Comparison of ENCODE assay signal across 8 mouse cellular contexts in genomic region chr7:134671003-134671461, GRCm38 (mm10). TPM values are rescaled to one million over a fixed set of nuclear protein-coding genes. Genes with fewer than 3 reads are reported as not detected.
DNase-seq lines count a peak whose midpoint lies in the region; ATAC-seq and TF ChIP-seq lines count a peak whose summit lies in the region.

No protein-coding gene starts in this region.

- under 1% methylated on average over 28 of the region's 28 CpGs for WGBS in forebrain, embryonic 11.5 days
- WGBS in limb, embryonic 15.5 days = under 1% methylated on average over 28 of the region's 28 CpGs
- 4% methylated on average over 27 of the region's 28 CpGs for WGBS in midbrain, postnatal 0 days

- no peaks in the 10 kb centered on the region for H3K9me3 ChIP-seq in forebrain, embryonic 11.5 days (ENCODE audit: control insufficient read depth, low read length)
- no peaks in the 10 kb centered on the region for H3K9me3 ChIP-seq in limb, embryonic 15.5 days
- H3K9me3 ChIP-seq in midbrain, postnatal 0 days (ENCODE audit: low read length) = no peaks in the 10 kb centered on the region

- TF ChIP-seq CTCF in midbrain, postnatal 0 days (IDR thresholded peaks at IDR 0.05) = no peak

- H3K36me3 ChIP-seq in forebrain, embryonic 11.5 days (ENCODE audit: control insufficient read depth, insufficient read depth, low read length) = no peaks in the 10 kb centered on the region
- H3K36me3 ChIP-seq in limb, embryonic 15.5 days = no peaks in the 10 kb centered on the region
- no peaks in the 10 kb centered on the region for H3K36me3 ChIP-seq in midbrain, postnatal 0 days (ENCODE audit: insufficient read depth, low read length)

- peak; percentile 14 for DNase-seq in thymus, postnatal 4 days
- no peak for DNase-seq in thymus, adult 18-20 months
- peak; percentile 78 for DNase-seq in forebrain, embryonic 11.5 days (ENCODE audit: low spot score)
- peak; percentile 60 to 61 for DNase-seq in heart, postnatal 36 days
- peak; percentile 40 for DNase-seq in midbrain, postnatal 0 days (ENCODE audit: low spot score)
- no peak for DNase-seq in spleen, postnatal 10 days (ENCODE audit: low spot score in 2 of 2)

- H3K27me3 ChIP-seq in forebrain, embryonic 11.5 days (ENCODE audit: control insufficient read depth, insufficient read depth, low read length) = no peaks in the 10 kb centered on the region; the same call in 1 of the 2 replicates
- H3K27me3 ChIP-seq in limb, embryonic 15.5 days = no peaks in the 10 kb centered on the region
- H3K27me3 ChIP-seq in midbrain, postnatal 0 days (ENCODE audit: insufficient read depth, low read length) = peaks cover 17% of the 10 kb centered on the region; the same call in 1 of the 2 replicates

- peak overlapping the region; percentile 25; the same call in 1 of the 2 replicates for H3K27ac ChIP-seq in forebrain, embryonic 11.5 days (ENCODE audit: low read depth, low read length)
- H3K27ac ChIP-seq in limb, embryonic 15.5 days = peak overlapping the region; percentile 92
- peak overlapping the region; percentile 32; the same call in 1 of the 2 replicates for H3K27ac ChIP-seq in midbrain, postnatal 0 days (ENCODE audit: low read depth, low read length)

- peak; percentile 45 for ATAC-seq in forebrain, embryonic 11.5 days (replicated peaks; ENCODE audit: low FRiP score)
- 0 out of 2 replicates have a peak, but pooled peaks have one; percentile 4 for ATAC-seq in limb, embryonic 15.5 days (ENCODE audit: insufficient number of reproducible peaks, low FRiP score, low TSS enrichment, low read depth)
- ATAC-seq in midbrain, postnatal 0 days (ENCODE audit: low FRiP score) = peak; percentile 52; the same call in 1 of the 2 replicates
- ATAC-seq in activated CD4-positive, CD25-positive, alpha-beta regulatory T cell, adult 4 months = no peak

- H3K4me2 ChIP-seq in forebrain, embryonic 11.5 days (ENCODE audit: low read depth, low read length, severe bottlenecking) = peak overlapping the region; percentile 90
- H3K4me2 ChIP-seq in limb, embryonic 15.5 days = peak overlapping the region; percentile 78
- H3K4me2 ChIP-seq in midbrain, postnatal 0 days (ENCODE audit: low read depth, low read length, poor library complexity, severe bottlenecking) = peak overlapping the region; percentile 99

- H3K4me1 ChIP-seq in forebrain, embryonic 11.5 days (replicated peaks; ENCODE audit: control insufficient read depth, insufficient read depth, low read length) = peaks cover 5% of the 10 kb centered on the region; the same call in 1 of the 2 replicates
- H3K4me1 ChIP-seq in limb, embryonic 15.5 days = peaks cover 45% of the 10 kb centered on the region
- 0 out of 2 replicates have a peak, but pooled peaks cover 3% of the 10 kb centered on the region for H3K4me1 ChIP-seq in midbrain, postnatal 0 days (ENCODE audit: insufficient read depth, low read length)

- peak overlapping the region; percentile 93 for H3K9ac ChIP-seq in forebrain, embryonic 11.5 days (ENCODE audit: low read length)
- peak overlapping the region; percentile 77 for H3K9ac ChIP-seq in limb, embryonic 15.5 days
- H3K9ac ChIP-seq in midbrain, postnatal 0 days (replicated peaks; ENCODE audit: low read length, poor library complexity, severe bottlenecking) = peak overlapping the region; percentile 51

- peak overlapping the region; percentile 56 for H3K4me3 ChIP-seq in forebrain, embryonic 11.5 days (ENCODE audit: low read depth, low read length)
- peak overlapping the region; percentile 75 for H3K4me3 ChIP-seq in limb, embryonic 15.5 days
- peak overlapping the region; percentile 67 for H3K4me3 ChIP-seq in midbrain, postnatal 0 days (ENCODE audit: low read depth, low read length)

- intact Hi-C loops in heart, postnatal 36 days (cut with DNase I) = loop anchor here (5.0 kb wide), 2 partner anchors 61 to 101 kb away; no protein-coding TSS in a partner anchor

RNA-seq across cellular contexts. Expression of gene Dock1, which starts 0.6 kb away (rescaled TPM):
- 24.5 and 26.5 TPM in 2 replicates for polyA plus RNA-seq in forebrain, embryonic 11.5 days (2014; fragmentation: Nextera tagmentation; extraction: Ambion mirVana)
- 10 to 100 TPM; 26.3 to 28.8 TPM for total RNA-seq in heart, postnatal 36 days (2021)
- polyA plus RNA-seq in limb, embryonic 15.5 days (2015; fragmentation: Nextera tagmentation; extraction: Ambion mirVana) = 33.4 and 36.4 TPM in 2 replicates
- 12.6 and 14.2 TPM in 2 replicates for total RNA-seq in midbrain, postnatal 0 days (2014; rRNA removed)
- 4.3 and 5.3 TPM in 2 replicates for polyA plus RNA-seq in midbrain, postnatal 0 days (2015; fragmentation: Nextera tagmentation; extraction: Ambion mirVana)
- polyA plus RNA-seq in activated CD4-positive, CD25-positive, alpha-beta regulatory T cell, adult 4 months (2017; shearing (Covaris generic)) = under 1 TPM in 1 of 2 experiments, not detected in 1; 0.09 TPM

Comparison
In these comparisons a context has a peak if more than half of its experiments do, and no peak if none do; other contexts are left out.
1. DNase-seq: peak in thymus, postnatal 4 days (single experiment), forebrain, embryonic 11.5 days (single experiment), heart, postnatal 36 days (2 of 2) and midbrain, postnatal 0 days (single experiment); none in thymus, adult 18-20 months (0 of 2) and spleen, postnatal 10 days (0 of 2).
2. H3K27ac ChIP-seq: peak in every context shown above with its lines; median percentile 92 in limb, embryonic 15.5 days; 32 in midbrain, postnatal 0 days; 25 in forebrain, embryonic 11.5 days.
3. Peak in every context shown above with its lines, with median percentiles within 50 percentile points of each other: H3K4me2 ChIP-seq, H3K4me3 ChIP-seq and H3K9ac ChIP-seq.